Mouse (Mus musculus): ENCODE results near the gene Nt5e. TPM values are rescaled to one million over a fixed set of nuclear protein-coding genes. Genes with fewer than 3 reads are reported as not detected.

Nt5e gene
- polyA plus RNA-seq, 1 experiment = 1.3 TPM

DNA sequence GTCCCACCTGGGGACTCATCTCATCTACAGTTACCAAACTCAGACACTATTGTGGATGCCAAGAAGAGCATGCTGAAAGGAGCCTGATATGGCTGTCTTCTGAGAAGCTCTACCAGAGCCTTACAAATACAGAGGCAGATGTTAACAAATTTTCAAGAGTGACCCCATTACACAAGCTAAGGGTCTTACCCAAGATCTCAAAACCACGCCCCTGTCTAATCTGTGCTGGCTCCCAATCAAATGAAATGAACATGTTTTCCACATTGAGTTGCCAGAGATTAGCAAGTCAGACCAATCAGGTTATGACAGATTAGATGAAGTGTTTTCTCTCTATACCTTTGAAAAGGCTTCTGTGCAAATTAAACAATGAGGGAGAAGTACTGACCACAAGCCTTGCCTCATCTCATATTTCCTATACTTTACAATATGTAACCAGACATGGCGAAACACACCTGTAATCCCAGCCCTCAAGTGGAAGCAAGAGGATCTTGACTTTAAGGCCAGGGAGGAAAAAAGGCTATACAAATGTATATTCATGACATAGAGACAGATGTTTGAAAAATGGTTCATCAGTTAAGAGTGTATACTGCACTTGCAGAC is 19.9 kb upstream of the Nt5e start:
- Histone ChIP-seq H3K36me3 (ENCODE audit: control insufficient read depth, insufficient read depth) (no peaks in the 10 kb centered on the region), H3ac (ENCODE audit: control insufficient read depth, insufficient read length) (no peak overlapping the region), H3K4me3 (no peak overlapping the region), H3K4me2 (ENCODE audit: low read depth) (no peak overlapping the region), H3K27me3 (ENCODE audit: control insufficient read depth, insufficient read depth, insufficient read length) (no peaks in the 10 kb centered on the region), H3K79me2 (ENCODE audit: control insufficient read depth, insufficient read depth) (no peaks in the 10 kb centered on the region)
- TF ChIP-seq POLR2AphosphoS2 (IDR thresholded peaks at IDR 0.05; ENCODE audit: insufficient read length, low read depth) (no peak), E2F4 (IDR thresholded peaks at IDR 0.05; ENCODE audit: insufficient read depth) (no peak), CEBPB (IDR thresholded peaks at IDR 0.05; ENCODE audit: insufficient read depth, poor library complexity, severe bottlenecking) (no peak), REST (IDR thresholded peaks at IDR 0.05; ENCODE audit: insufficient read depth, insufficient read length) (no peak), MYOD1 (IDR thresholded peaks at IDR 0.05; ENCODE audit: control insufficient read depth in 1 of 3, insufficient read length in 2 of 3, low read depth in 2 of 3) (no peak), TCF3 (IDR thresholded peaks at IDR 0.05; ENCODE audit: insufficient read length, low read depth) (no peak), TCF12 (IDR thresholded peaks at IDR 0.05; ENCODE audit: insufficient read depth, poor library complexity, severe bottlenecking) (no peak), MAX (IDR thresholded peaks at IDR 0.05; ENCODE audit: low read depth) (no peak), SRF (IDR thresholded peaks at IDR 0.05; ENCODE audit: control insufficient read depth, insufficient read length, low read depth) (no peak), USF1 (IDR thresholded peaks at IDR 0.05; ENCODE audit: low read depth) (no peak), POLR2A (IDR thresholded peaks at IDR 0.05; ENCODE audit: insufficient read length, low read depth) (no peak), MYOG (IDR thresholded peaks at IDR 0.05; ENCODE audit: control insufficient read depth in 1 of 3, insufficient read depth in 1 of 3, insufficient read length in 2 of 3, low read depth in 2 of 3) (no peak)

DNA sequence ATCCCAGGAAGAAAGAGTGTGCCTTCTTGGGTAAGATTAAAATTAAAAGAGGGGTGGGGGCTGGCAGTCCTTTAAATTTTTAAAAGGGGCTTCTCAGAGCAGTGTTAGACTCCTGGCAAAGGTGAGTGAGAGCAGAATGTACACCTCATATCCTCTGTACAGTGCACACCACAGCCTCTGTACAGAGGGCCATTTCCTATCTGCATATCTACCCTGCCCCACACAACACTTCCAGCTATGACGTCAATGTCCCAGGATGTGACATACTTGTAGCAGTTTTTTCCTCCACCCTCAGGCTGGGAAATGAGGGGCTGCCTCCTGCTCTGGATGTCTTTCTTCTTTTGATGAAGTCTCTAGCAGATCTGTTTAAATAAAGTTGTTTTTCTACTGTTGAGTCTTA is 17.9 kb upstream of the Nt5e start:
- H3K27me3 ChIP-seq (ENCODE audit: control insufficient read depth, insufficient read depth, insufficient read length) = no peaks in the 10 kb centered on the region
- H3ac ChIP-seq (ENCODE audit: control insufficient read depth, insufficient read length) = no peak overlapping the region
- no peak for TF ChIP-seq MAX (IDR thresholded peaks at IDR 0.05; ENCODE audit: low read depth)
- TF ChIP-seq MYOD1 (IDR thresholded peaks at IDR 0.05; ENCODE audit: control insufficient read depth in 1 of 3, insufficient read length in 2 of 3, low read depth in 2 of 3) = no peak
- no peak for TF ChIP-seq POLR2AphosphoS2 (IDR thresholded peaks at IDR 0.05; ENCODE audit: insufficient read length, low read depth)
- TF ChIP-seq POLR2A (IDR thresholded peaks at IDR 0.05; ENCODE audit: insufficient read length, low read depth) = no peak
- no peak for TF ChIP-seq MYOG (IDR thresholded peaks at IDR 0.05; ENCODE audit: control insufficient read depth in 1 of 3, insufficient read depth in 1 of 3, insufficient read length in 2 of 3, low read depth in 2 of 3)
- no peak for TF ChIP-seq TCF3 (IDR thresholded peaks at IDR 0.05; ENCODE audit: insufficient read length, low read depth)
- no peak for TF ChIP-seq SRF (IDR thresholded peaks at IDR 0.05; ENCODE audit: control insufficient read depth, insufficient read length, low read depth)
- no peak for TF ChIP-seq CEBPB (IDR thresholded peaks at IDR 0.05; ENCODE audit: insufficient read depth, poor library complexity, severe bottlenecking)
- no peak for TF ChIP-seq USF1 (IDR thresholded peaks at IDR 0.05; ENCODE audit: low read depth)
- no peak for TF ChIP-seq TCF12 (IDR thresholded peaks at IDR 0.05; ENCODE audit: insufficient read depth, poor library complexity, severe bottlenecking)
- TF ChIP-seq E2F4 (IDR thresholded peaks at IDR 0.05; ENCODE audit: insufficient read depth) = no peak
- H3K36me3 ChIP-seq (ENCODE audit: control insufficient read depth, insufficient read depth) = no peaks in the 10 kb centered on the region
- H3K79me2 ChIP-seq (ENCODE audit: control insufficient read depth, insufficient read depth) = no peaks in the 10 kb centered on the region
- H3K4me3 ChIP-seq = no peak overlapping the region
- no peak overlapping the region for H3K4me2 ChIP-seq (ENCODE audit: low read depth)

DNA sequence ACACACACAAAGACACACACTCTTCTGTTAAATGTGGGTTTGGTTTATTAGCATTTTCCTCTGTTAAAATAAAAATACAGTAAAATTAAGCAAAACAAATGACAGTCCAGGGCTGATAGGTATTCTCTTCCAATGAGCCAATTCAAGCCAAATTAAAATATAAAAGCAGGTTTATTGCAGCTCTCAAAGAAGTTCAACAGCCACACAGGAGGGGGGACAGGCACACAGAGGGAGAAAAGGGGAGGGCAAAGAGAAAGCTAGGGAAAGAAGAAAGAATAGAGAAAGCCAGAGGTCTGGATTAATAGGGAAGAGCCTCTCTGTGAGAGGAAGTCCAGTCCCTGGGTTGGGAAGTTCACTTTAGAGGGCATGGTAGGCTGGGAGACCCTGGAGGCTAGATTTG is 7.8 kb upstream of the Nt5e start:
- no peak for TF ChIP-seq POLR2A (IDR thresholded peaks at IDR 0.05; ENCODE audit: insufficient read length, low read depth)
- TF ChIP-seq TCF3 (IDR thresholded peaks at IDR 0.05; ENCODE audit: insufficient read length, low read depth) = no peak
- TF ChIP-seq E2F4 (IDR thresholded peaks at IDR 0.05; ENCODE audit: insufficient read depth) = no peak
- no peak for TF ChIP-seq MYOD1 (IDR thresholded peaks at IDR 0.05; ENCODE audit: control insufficient read depth in 1 of 3, insufficient read length in 2 of 3, low read depth in 2 of 3)
- no peak for TF ChIP-seq TCF12 (IDR thresholded peaks at IDR 0.05; ENCODE audit: insufficient read depth, poor library complexity, severe bottlenecking)
- no peak for TF ChIP-seq USF1 (IDR thresholded peaks at IDR 0.05; ENCODE audit: low read depth)
- no peak for TF ChIP-seq SRF (IDR thresholded peaks at IDR 0.05; ENCODE audit: control insufficient read depth, insufficient read length, low read depth)
- TF ChIP-seq CEBPB (IDR thresholded peaks at IDR 0.05; ENCODE audit: insufficient read depth, poor library complexity, severe bottlenecking) = no peak
- TF ChIP-seq MYOG (IDR thresholded peaks at IDR 0.05; ENCODE audit: control insufficient read depth in 1 of 3, insufficient read depth in 1 of 3, insufficient read length in 2 of 3, low read depth in 2 of 3) = no peak
- TF ChIP-seq POLR2AphosphoS2 (IDR thresholded peaks at IDR 0.05; ENCODE audit: insufficient read length, low read depth) = no peak
- no peak for TF ChIP-seq REST (IDR thresholded peaks at IDR 0.05; ENCODE audit: insufficient read depth, insufficient read length)
- TF ChIP-seq MAX (IDR thresholded peaks at IDR 0.05; ENCODE audit: low read depth) = no peak
- no peak overlapping the region for H3ac ChIP-seq (ENCODE audit: control insufficient read depth, insufficient read length)
- H3K79me2 ChIP-seq (ENCODE audit: control insufficient read depth, insufficient read depth) = no peaks in the 10 kb centered on the region
- H3K4me2 ChIP-seq (ENCODE audit: low read depth) = no peak overlapping the region
- no peaks in the 10 kb centered on the region for H3K36me3 ChIP-seq (ENCODE audit: control insufficient read depth, insufficient read depth)
- no peaks in the 10 kb centered on the region for H3K27me3 ChIP-seq (ENCODE audit: control insufficient read depth, insufficient read depth, insufficient read length)
- H3K4me3 ChIP-seq = no peak overlapping the region

GRCm38 (mm10) chr9:88324616-88325015 is 2.4 kb upstream of the Nt5e start:
- H3K27me3 ChIP-seq (ENCODE audit: control insufficient read depth, insufficient read depth, insufficient read length) = no peaks in the 10 kb centered on the region
- H3ac ChIP-seq (ENCODE audit: control insufficient read depth, insufficient read length) = no peak overlapping the region
- H3K4me3 ChIP-seq = no peak overlapping the region
- no peak overlapping the region for H3K4me2 ChIP-seq (ENCODE audit: low read depth)
- TF ChIP-seq TCF12 (IDR thresholded peaks at IDR 0.05; ENCODE audit: insufficient read depth, poor library complexity, severe bottlenecking) (no peak), MAX (IDR thresholded peaks at IDR 0.05; ENCODE audit: low read depth) (no peak), MYOG (IDR thresholded peaks at IDR 0.05; ENCODE audit: control insufficient read depth in 1 of 3, insufficient read depth in 1 of 3, insufficient read length in 2 of 3, low read depth in 2 of 3) (no peak), CEBPB (IDR thresholded peaks at IDR 0.05; ENCODE audit: insufficient read depth, poor library complexity, severe bottlenecking) (no peak), REST (IDR thresholded peaks at IDR 0.05; ENCODE audit: insufficient read depth, insufficient read length) (no peak), SRF (IDR thresholded peaks at IDR 0.05; ENCODE audit: control insufficient read depth, insufficient read length, low read depth) (no peak), POLR2A (IDR thresholded peaks at IDR 0.05; ENCODE audit: insufficient read length, low read depth) (no peak), E2F4 (IDR thresholded peaks at IDR 0.05; ENCODE audit: insufficient read depth) (no peak), USF1 (IDR thresholded peaks at IDR 0.05; ENCODE audit: low read depth) (no peak), POLR2AphosphoS2 (IDR thresholded peaks at IDR 0.05; ENCODE audit: insufficient read length, low read depth) (no peak), TCF3 (IDR thresholded peaks at IDR 0.05; ENCODE audit: insufficient read length, low read depth) (no peak), MYOD1 (IDR thresholded peaks at IDR 0.05; ENCODE audit: control insufficient read depth in 1 of 3, insufficient read length in 2 of 3, low read depth in 2 of 3) (no peak)
- no peaks in the 10 kb centered on the region for H3K79me2 ChIP-seq (ENCODE audit: control insufficient read depth, insufficient read depth)
- no peaks in the 10 kb centered on the region for H3K36me3 ChIP-seq (ENCODE audit: control insufficient read depth, insufficient read depth)
